Mouse (Mus musculus): ENCODE measurements around the gene Ttf1.
"Not testable (repeated sequence)": the region's sequence is repeated elsewhere in the genome, so short reads cannot be mapped to it uniquely, and the experiment has no call there.

Gene Ttf1

DNA sequence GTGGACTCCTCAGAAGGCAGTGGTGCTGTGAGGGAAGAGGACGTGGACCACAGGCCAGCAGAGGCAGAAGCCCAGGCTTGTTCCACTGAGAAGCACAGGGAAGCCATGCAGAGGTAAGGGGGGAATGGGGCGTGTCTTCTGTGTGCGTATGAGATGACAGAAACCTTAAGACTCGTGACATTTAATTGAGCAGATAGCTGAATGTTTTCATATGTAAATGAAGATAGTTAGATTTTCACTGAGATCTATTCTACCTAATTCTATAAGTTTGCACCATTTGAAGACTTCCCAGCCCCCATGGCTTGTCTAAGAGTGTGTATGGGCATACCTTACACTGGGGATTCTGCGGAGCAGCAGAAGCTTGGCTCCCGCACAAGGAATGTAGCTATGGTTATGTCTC lies 5.7 kb downstream of the Ttf1 start:
- no peak for DNase-seq

GRCm38 (mm10) chr2:29066410-29066809 lies 6.3 kb downstream of the Ttf1 start:
- peak; percentile 75 for DNase-seq

GRCm38 (mm10) chr2:29074676-29075075 lies 14.6 kb downstream of the Ttf1 start:
- DNase-seq, result no peak

GRCm38 (mm10) chr2:29075331-29076070 lies 15.4 kb downstream of the Ttf1 start:
- no peak for DNase-seq

- no peak for DNase-seq
Measured at GRCm38 (mm10) chr2:29076226-29076625, 16.2 kb downstream of the Ttf1 start.

GRCm38 (mm10) chr2:29081965-29082364 lies 21.9 kb downstream of the Ttf1 start:
- no peak for DNase-seq

DNA sequence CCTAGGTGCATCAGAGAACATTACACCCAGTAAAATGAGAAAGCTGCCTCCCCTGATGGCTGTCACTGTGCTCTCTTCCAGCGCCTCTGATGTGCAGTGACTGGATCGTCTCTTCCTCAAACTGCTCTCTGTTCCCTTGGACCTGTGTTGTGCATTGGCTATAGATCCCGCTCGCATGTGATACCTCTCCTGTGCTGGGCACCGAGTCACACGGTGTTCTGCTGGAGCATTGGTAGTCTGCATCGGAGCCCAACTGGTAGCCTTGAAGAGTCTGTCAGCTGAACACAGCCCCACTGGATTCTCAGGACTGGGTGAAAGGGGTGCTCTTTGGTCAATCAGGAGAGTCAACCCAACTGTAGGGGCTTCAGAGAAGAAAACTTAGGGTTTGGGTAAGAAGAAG lies 26.0 kb downstream of the Ttf1 start:
- no peak for DNase-seq

DNA sequence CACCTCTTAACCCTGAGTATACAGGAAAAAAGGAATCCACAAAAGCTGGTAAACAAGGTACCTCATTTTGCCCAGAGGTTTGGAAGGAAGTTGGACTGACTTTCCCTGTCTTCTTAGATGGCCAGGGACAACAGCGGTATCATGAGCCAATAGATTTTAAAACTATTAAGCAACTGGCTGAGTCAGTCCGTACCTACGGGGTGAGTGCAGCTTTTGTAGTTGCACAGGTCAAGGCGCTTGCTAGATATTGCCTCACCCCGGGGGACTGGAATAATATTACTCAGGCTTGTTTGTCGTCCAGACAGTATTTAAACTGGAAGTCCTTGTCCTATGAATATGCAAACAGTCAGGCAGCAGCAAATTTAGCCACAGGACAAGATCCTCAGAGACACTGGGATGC lies 29.2 kb downstream of the Ttf1 start:
- not testable (repeated sequence) for DNase-seq

- no peak for DNase-seq
Measured at GRCm38 (mm10) chr2:29095674-29096073, 35.6 kb downstream of the Ttf1 start.

- DNase-seq, result no peak
Measured at GRCm38 (mm10) chr2:29096751-29097150, 36.7 kb downstream of the Ttf1 start.

- no peak for DNase-seq
Measured at GRCm38 (mm10) chr2:29097465-29097864, 37.4 kb downstream of the Ttf1 start.

DNA sequence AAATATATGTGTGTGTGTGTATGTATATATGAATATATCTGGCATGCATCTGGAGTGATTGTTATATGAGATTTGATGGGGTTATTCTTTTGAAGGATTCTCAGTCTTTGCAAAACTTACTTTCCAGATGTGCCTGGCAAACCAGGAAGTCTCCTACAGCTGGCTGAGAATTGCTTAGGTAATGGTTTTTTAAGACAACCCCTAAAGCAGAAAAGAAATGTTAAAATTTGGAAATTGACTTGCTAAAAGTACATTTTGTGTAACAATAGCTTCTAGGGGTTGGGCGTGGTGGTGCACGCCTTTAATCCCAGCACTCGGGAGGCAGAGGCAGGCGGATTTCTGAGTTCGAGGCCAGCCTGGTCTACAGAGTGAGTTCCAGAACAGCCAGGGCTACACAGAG lies 37.9 kb downstream of the Ttf1 start:
- not testable (repeated sequence) for DNase-seq

DNA sequence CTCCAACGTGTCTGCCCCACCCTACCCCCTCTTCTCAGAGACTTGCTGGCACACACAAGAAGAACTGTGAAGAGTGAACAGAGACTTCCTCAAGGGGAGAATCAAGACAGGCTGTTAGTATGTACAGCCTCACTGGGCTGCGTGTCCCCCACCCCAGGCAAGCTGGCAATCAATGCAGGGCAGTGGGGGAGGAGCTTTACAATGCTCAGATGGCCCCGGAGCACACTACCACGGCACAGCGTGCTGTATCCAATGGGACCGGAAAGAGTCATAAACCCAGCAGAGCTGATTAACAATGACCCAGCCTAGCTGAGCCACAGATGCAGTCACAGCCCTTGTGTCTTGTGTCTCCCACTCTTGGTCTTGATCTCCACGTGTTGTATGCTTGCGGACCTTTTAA lies 38.7 kb downstream of the Ttf1 start:
- DNase-seq, result no peak

DNA sequence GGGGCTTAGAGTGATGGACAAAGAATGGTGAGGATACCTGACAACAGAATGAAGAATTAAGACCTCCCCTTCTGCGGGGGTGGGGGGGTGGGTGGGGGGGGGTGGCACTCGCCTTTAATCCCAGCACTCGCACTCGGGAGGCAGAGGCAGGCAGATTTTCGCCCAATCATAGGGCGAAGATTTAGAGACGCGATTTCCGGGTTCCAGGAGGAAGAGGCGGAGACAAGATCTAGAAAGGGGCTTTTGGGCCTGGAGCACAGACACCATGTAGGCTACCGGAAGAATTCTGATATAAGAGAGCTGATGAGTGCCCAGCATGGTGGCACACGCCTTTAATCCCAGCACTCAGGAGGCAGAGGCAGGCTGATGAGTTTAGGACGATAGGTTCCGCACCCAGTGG lies 39.6 kb downstream of the Ttf1 start:
- no peak for DNase-seq

DNA sequence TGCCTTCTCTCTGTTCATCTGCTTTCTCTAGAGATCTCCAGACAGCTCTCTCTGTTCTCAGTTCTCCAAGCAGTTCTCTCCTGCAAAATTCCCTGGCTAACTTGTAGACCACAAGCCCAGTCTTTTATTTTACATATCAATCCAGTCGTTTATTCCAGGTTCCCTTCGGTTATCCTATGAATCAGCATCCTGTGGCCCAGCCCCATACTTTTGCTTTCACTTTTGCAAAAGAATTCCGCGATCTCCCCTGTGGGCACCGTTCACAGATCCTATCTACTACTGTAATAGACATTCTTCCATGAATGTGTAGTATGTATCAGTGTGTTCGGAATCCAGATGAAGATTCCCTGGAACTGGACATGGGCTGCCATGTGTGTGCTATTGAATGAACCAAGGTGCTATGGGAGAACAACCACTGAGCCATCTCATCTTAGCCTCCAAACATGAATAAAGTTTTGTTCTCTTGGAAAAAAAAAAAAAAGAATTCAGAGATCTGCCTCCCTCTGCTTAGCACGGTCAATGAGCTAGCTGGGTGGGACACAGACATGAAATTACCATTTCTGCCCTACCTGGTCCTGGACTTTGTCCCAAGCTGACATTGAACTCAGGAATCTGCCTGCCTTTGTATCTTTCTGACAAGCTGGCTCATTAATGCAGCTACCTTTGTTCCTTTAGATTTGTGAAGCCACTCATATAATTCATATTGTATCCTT lies 40.9 kb downstream of the Ttf1 start:
- DNase-seq, result no peak

GRCm38 (mm10) chr2:29102416-29103377 lies 42.6 kb downstream of the Ttf1 start:
- DNase-seq, result not testable (repeated sequence)

DNA sequence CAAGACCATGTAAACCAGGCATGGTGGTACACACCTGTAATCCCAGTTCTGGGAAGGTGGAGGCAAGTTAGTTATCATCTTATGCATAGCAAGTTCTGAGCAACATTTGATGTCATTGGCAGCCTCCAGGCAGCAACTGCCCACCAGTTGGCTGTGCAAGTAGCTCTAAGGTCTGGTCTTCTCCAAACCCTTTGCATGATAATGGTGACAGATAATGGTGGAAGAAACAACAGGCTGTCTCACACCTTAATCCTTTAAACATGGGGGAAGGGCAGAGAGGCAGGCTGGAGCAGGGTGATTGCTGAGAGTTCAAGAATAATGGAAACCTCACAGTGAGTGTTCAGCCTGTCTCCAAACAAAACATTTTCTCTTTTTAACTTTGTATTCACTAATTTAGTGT lies 60.9 kb downstream of the Ttf1 start:
- DNase-seq, result no peak

DNA sequence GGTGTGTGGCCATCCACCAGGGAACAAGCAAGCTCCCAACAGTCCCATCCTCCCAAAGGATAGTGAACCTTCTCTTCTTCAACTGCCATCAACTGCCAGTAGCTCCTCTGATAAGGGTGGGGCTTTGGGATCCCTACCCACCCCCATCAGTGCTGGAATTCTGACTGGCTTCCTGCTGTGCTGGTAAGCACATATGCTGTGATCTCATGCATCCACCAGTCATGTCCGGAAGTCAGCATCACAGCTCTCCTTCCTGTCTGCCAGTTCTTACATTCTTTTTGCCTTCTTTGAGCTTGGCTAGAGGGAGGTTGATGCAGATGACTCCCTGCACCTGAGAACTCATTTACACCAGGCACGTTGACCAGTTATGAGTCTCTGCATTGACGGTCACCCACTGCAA lies 62.4 kb downstream of the Ttf1 start:
- DNase-seq, result no peak

- peak; percentile 24 for DNase-seq
Measured at GRCm38 (mm10) chr2:29123907-29124569, 64.0 kb downstream of the Ttf1 start, which contains the start of gene Setx. Gene Setx (plus strand): TSS chr2:29124181.

- DNase-seq, result no peak
Measured at GRCm38 (mm10) chr2:29124571-29124935, 64.5 kb downstream of the Ttf1 start.

- DNase-seq, result peak; percentile 99
Measured at GRCm38 (mm10) chr2:29124936-29125701, 65.1 kb downstream of the Ttf1 start.

Data from retina, postnatal 1 day (tissue).